Mouse (Mus musculus) R1 (cell line): ENCODE measurements around the gene Ankrd11.

Experiments
- DNase-seq: peaks from one replicate; pipeline ENCODE4 v3.0.0-alpha.2; 2018; ENCODE audit warnings: low read depth, low spot score

Gene Ankrd11

GRCm38 (mm10) chr8:123042158-123042973, at the start of gene Ankrd11:
Ankrd11 (minus strand) TSS chr8:123042277.
- peak; percentile 99 for DNase-seq

- DNase-seq = no peak
Measured at GRCm38 (mm10) chr8:123087289-123087688, 45.2 kb upstream of the Ankrd11 start.

- DNase-seq = no peak
Measured at GRCm38 (mm10) chr8:123083610-123084009, 41.5 kb upstream of the Ankrd11 start.

- no peak for DNase-seq
Measured at GRCm38 (mm10) chr8:123082993-123083392, 40.9 kb upstream of the Ankrd11 start.

- DNase-seq = no peak
Measured at GRCm38 (mm10) chr8:123077213-123077612, 35.1 kb upstream of the Ankrd11 start.

- no peak for DNase-seq
Measured at GRCm38 (mm10) chr8:123071176-123071575, 29.1 kb upstream of the Ankrd11 start.

- DNase-seq = peak; percentile 79
Measured at GRCm38 (mm10) chr8:123066101-123066683, 24.1 kb upstream of the Ankrd11 start.

GRCm38 (mm10) chr8:123065214-123066100, 23.4 kb upstream of the Ankrd11 start:
- peak; percentile 96 for DNase-seq

GRCm38 (mm10) chr8:123064809-123065213, 22.7 kb upstream of the Ankrd11 start:
- DNase-seq = peak; percentile 46

- DNase-seq = no peak
Measured at GRCm38 (mm10) chr8:123064072-123064471, 22.0 kb upstream of the Ankrd11 start.

GRCm38 (mm10) chr8:123062721-123063120, 20.6 kb upstream of the Ankrd11 start, which contains the start of gene Spg7:
Spg7 (plus strand) TSS chr8:123062942.
- no peak for DNase-seq

- DNase-seq = no peak
Measured at GRCm38 (mm10) chr8:123051458-123051857, 9.4 kb upstream of the Ankrd11 start.

- DNase-seq = no peak
Measured at GRCm38 (mm10) chr8:123048402-123048801, 6.3 kb upstream of the Ankrd11 start.

- no peak for DNase-seq
Measured at GRCm38 (mm10) chr8:123047827-123048226, 5.8 kb upstream of the Ankrd11 start.

- DNase-seq = no peak
Measured at GRCm38 (mm10) chr8:123046706-123047105, 4.6 kb upstream of the Ankrd11 start.

- peak; percentile 80 for DNase-seq
Measured at GRCm38 (mm10) chr8:123044743-123045425, 2.8 kb upstream of the Ankrd11 start.

GRCm38 (mm10) chr8:123043941-123044340, 1.9 kb upstream of the Ankrd11 start:
- DNase-seq = no peak

- DNase-seq = no peak
Measured at GRCm38 (mm10) chr8:123042974-123043625, 1.0 kb upstream of the Ankrd11 start.

GRCm38 (mm10) chr8:123041774-123042105, 337 bp downstream of the Ankrd11 start:
- DNase-seq = no peak

GRCm38 (mm10) chr8:123041008-123041773, 886 bp downstream of the Ankrd11 start:
- DNase-seq = peak; percentile 63
